Mouse (Mus musculus) lung, adult 2 months (tissue): ENCODE results near the gene Ipo4. TPM values are rescaled to one million over a fixed set of nuclear protein-coding genes. Genes with fewer than 3 reads are reported as not detected.
A peak's percentile ranks its signal among the peaks of the same experiment; 100 is the strongest.

Source experiments
- DNase-seq: peaks from one replicate; pipeline ENCODE4 v3.0.0; 2022
- H3K4me1 ChIP-seq: fragments of 200-500 bp; 2 replicates; pipeline ENCODE4 v1.6.1; 2011; ENCODE audit warnings: low read length; ENCODE audit not compliant: control insufficient read depth, insufficient read depth
- H3K4me3 ChIP-seq: fragments of 200-500 bp; replicated peaks from 2 replicates; pipeline ENCODE3; 2011; ENCODE audit warnings: low read depth, mild to moderate bottlenecking, control low read depth, low read length; ENCODE audit errors: extremely low read depth
- CTCF ChIP-seq: fragments of 200-500 bp; IDR thresholded peaks from 2 replicates; pipeline ENCODE4 v1.5.1; 2011; ENCODE audit warnings: mild to moderate bottlenecking, low read length, control low read depth; ENCODE audit not compliant: insufficient read depth
- POLR2A ChIP-seq: fragments of 200-500 bp; IDR thresholded peaks from 2 replicates; pipeline ENCODE4 v1.6.1; 2011; ENCODE audit warnings: low read depth, mild to moderate bottlenecking, control low read depth, low read length, borderline replicate concordance; ENCODE audit errors: extremely low read depth
- WGBS: fragments of 180-500 bp; shearing (Covaris S2); methylation state at CpG from one replicate; pipeline ENCODE4 v1.1.7; 2018; 5-methylcytosine and 5-hydroxymethylcytosine counted together
- polyA plus RNA-seq: library from polyadenylated mRNA; depleted of rRNA; stranded (reverse); fragments of >200 nt; gene quantifications from 2 replicates; pipeline ENCODE4 v1.2.3, GENCODE M21; 2012; rRNA removed

The Ipo4 gene
- polyA plus RNA-seq, 1 experiment = 83.9 TPM

DNA sequence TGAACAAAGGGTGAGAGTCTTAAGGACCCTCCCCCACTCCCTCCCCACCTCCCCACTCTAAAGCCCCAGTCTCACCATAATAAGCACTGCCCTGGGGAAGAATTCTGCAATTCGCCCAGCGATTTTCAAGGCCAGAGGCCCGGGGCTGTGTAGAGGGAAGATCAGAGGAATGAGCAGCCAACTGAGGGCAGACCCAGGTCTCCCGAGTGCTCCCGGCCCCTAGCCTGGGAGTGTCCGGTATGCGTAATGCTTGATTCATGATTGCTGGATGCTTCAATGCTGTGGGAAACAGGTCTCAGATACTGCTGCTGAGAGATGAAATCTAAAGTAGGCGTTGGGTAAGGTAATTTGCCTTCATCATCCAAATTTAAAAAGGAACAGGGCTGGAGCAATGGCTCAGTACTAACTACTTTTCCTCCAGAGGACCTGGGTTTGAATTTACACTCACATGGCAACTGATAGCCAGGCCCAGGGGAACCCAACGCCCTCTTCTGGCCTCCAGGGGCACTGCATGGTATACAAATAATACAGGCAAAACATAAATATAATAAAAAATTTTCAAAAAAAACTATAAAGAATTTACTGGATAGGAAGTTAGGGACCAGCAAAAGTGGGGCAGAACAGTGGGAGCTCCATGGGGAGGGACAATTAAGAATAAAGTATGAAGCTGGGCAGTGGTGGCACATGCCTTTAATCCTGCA is 53.6 kb downstream of the Ipo4 start:
- TF ChIP-seq CTCF = peak; percentile 52
- TF ChIP-seq POLR2A = no peak
- Histone ChIP-seq H3K4me1 (peaks cover 12% of the 10 kb centered on the region), H3K4me3 (no peak overlapping the region)
- 75% methylated on average over 9 of the region's 9 CpGs for WGBS
- no peak for DNase-seq

DNA sequence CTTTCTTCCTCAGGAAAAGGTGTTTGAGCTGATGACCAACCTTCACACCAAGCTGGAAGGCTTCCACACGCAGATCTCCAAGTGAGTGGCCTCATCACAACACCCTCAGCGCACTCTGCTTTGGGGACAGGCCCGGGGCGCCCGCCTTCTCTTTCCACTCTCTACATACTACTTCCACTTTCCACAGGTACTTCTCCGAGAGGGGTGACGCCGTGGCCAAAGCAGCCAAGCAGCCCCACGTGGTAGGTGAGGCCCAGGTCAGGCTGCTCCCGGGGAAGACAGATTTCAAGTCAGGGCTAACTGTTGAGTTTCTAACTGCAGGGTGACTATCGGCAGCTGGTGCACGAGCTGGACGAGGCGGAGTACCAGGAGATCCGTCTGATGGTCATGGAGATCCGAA is 55.0 kb downstream of the Ipo4 start:
- TF ChIP-seq CTCF (no peak), POLR2A (no peak)
- no peak overlapping the region for H3K4me3 ChIP-seq
- no peak for DNase-seq
- 87% methylated on average over 16 of the region's 16 CpGs for WGBS
- peaks cover 12% of the 10 kb centered on the region for H3K4me1 ChIP-seq

DNA sequence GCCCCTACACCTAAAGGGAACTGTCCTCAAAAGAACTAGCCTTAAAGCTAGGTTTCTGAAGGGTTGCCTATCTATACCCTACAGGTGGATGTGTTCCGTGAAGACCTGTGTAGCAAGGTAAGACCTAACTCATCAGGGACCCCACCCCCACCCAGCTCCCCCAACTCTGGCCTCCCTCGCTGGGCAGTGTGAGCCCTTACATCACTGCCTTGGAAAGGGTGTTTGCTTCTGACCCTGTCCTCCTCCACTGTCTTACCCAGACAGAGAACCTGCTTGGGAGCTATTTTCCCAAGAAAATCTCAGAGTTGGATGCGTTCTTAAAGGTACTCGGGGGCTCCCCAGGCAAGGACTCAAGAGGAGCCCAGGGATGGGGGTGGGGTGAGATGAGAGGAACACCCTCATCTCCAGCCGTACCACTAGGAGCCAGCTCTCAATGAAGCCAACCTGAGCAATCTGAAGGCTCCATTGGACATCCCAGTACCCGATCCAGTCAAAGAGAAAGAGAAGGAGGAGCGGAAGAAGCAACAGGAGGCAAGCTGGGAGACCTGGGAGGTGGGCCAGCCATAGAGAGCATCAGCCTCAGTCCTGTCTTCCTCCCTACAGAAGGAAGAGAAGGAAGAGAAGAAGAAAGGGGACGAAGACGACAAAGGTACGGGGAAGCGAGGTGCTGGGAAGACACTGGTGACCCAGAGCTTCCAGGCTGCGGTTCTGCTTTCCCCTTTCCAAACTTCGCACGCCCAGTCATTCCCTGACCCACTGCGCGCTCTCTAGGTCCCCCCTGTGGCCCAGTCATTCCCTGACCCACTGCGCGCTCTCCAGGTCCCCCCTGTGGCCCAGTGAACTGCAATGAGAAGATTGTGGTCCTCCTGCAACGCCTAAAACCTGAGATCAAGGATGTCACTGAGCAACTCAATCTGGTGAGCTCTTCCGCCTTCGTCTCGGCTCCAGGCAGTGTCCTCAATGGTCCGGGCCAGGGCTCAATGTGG is 56.0 kb downstream of the Ipo4 start:
- Histone ChIP-seq H3K4me3 (no peak overlapping the region), H3K4me1 (peaks cover 9% of the 10 kb centered on the region)
- DNase-seq = no peak
- TF ChIP-seq CTCF (no peak), POLR2A (no peak)
- 85% methylated on average over 23 of the region's 23 CpGs for WGBS

DNA sequence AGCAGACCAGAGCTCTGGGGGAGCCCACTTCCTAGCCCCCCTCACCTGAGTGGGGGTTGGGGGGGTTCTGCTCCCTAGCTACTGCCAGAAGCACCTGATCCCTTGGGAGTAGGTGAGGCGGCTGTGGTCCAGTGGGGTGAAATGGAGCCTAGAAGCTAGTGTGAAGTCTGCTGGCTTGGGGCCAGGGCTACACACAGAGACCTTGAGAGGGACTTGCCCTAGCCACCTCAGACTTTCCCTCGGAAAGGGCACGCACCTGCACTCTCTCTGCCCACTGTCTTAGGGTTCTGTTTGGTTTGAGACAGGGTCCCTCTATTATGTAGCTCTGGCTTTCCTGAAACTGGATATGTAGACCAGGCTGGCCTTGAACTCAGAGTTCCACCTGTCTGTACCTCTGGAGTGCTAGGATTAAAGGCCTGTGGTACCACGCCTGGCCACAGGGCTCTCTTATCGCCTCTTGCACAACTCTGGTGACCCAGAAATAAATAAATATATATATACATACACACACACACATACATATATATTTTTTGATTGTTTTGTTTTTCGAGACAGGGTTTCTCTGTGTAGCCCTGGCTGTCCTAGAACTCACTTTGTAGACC is 57.0 kb downstream of the Ipo4 start:
- WGBS = 19% methylated on average over 6 of the region's 6 CpGs
- TF ChIP-seq CTCF = no peak
- TF ChIP-seq POLR2A = no peak
- Histone ChIP-seq H3K4me1 (peaks cover 5% of the 10 kb centered on the region), H3K4me3 (peak overlapping the region; percentile 96)
- no peak for DNase-seq

DNA sequence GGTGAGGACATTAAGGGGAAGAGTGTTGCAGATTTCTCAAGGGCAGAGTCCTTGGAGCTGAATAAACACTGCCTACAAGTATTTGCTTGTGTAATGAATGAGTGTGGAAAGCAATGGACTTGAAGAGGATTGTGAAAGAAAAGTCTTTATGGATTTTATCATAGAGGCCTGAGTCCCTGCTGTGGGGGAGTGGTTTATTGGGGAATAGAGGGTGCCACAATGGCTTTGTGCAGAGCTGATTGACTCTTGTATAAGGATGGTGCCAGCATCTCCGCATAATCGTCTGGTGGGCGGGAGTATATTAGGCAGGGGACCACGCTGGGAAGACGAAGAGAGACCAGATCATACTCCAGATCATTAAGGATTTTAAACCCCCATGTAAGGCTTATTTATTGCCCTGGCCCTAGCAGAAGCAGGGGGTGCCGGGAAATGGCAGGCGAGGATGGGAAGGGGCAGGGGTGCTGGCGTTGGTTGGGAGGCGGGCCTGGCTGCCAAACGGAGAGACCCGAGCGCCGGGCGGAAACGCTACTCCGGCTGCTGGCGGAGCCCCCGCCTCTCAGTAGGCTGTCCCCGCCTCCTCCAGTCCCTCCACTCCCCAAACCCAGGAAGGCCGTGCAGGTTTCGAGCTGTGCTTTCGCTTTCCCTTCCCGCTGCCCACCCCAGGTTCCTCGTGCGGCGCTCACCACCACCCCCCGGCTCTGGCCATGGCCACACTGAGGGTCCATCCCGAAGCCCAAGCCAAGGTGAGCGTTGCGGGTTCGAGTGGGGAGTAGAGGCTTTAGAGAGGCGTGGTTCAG is 57.7 kb downstream of the Ipo4 start, which contains the start of gene Psme1:
Gene Psme1, plus strand, starts transcription at position 253 of the 797 bp plus-strand sequence.
- peak within 1 kb of the TSS; percentile 96 for H3K4me3 ChIP-seq
- TF ChIP-seq CTCF (no peak), POLR2A (peak; percentile 48; the same call in 1 of the 2 replicates)
- H3K4me1 ChIP-seq = peaks cover 5% of the 10 kb centered on the region
- DNase-seq = peak; percentile 79
- WGBS = under 1% methylated on average over 32 of the region's 32 CpGs

DNA sequence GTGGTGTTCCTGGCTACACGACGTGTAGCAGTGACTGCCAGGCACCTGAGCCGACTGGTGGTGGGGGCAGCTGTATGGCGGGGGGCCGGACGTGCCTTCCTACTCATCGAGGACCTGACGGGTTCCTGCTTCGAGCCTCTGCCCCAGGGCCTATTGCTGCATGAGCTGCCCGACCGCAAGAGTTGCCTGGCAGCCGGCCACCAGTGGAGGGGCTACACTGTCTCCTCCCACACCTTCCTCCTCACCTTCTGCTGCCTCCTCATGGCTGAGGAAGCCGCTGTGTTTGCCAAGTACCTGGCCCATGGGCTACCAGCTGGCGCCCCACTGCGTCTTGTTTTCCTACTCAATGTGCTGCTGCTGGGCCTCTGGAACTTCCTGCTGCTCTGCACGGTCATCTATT is 59.4 kb downstream of the Ipo4 start:
- DNase-seq = peak; percentile 56
- 59% methylated on average over 16 of the region's 16 CpGs for WGBS
- H3K4me3 ChIP-seq = no peak overlapping the region
- TF ChIP-seq CTCF (no peak), POLR2A (no peak)
- peaks cover 5% of the 10 kb centered on the region for H3K4me1 ChIP-seq

DNA sequence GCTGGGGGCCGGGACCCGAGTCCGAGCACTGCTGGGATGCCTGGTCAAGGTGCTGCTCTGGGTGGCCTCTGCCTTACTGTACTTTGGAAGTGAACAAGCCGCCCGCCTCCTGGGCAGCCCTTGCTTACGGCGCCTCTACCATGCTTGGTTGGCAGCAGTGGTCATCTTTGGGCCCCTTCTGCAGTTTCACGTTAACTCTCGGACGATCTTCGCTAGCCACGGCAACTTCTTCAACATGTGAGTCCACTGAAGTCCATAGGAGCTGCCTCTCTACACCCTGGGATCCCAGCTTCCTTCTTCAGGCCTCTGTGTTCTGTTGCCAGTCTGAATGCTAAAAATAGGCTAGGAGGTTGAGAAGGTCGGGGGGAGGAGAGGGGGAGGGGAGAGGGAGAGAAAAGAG is 60.0 kb downstream of the Ipo4 start:
- 59% methylated on average over 13 of the region's 13 CpGs for WGBS
- TF ChIP-seq CTCF (no peak), POLR2A (no peak)
- no peak for DNase-seq
- Histone ChIP-seq H3K4me3 (no peak overlapping the region), H3K4me1 (peaks cover 5% of the 10 kb centered on the region)

Other genes starting within 250 kb of the Ipo4 start
- 25.0 and 28.1 TPM in 2 replicates for gene Dhrs4, start 157.2 kb downstream of the Ipo4 start, polyA plus RNA-seq
- 1.8 and 3.0 TPM in 2 replicates for gene Carmil3, start 145.3 kb downstream of the Ipo4 start, polyA plus RNA-seq
- 0.05 and 0.07 TPM in 2 replicates for gene Cpne6, start 125.5 kb downstream of the Ipo4 start, polyA plus RNA-seq
- not detected in 2 replicates for gene Nrl, start 111.0 kb downstream of the Ipo4 start, polyA plus RNA-seq
- gene Pck2, start 95.7 kb downstream of the Ipo4 start, polyA plus RNA-seq = 31.6 and 34.1 TPM in 2 replicates
- gene Dcaf11, start 76.0 kb downstream of the Ipo4 start, polyA plus RNA-seq = 96.0 and 124 TPM in 2 replicates
- gene A730061H03Rik, start 75.6 kb downstream of the Ipo4 start, polyA plus RNA-seq = 0.60 and 1.8 TPM in 2 replicates
- 5.1 and 17.5 TPM in 2 replicates for gene Fitm1, start 60.3 kb downstream of the Ipo4 start, polyA plus RNA-seq
- 82.8 and 98.6 TPM in 2 replicates for gene Psme1, start 57.8 kb downstream of the Ipo4 start, polyA plus RNA-seq
- gene Emc9, start 50.7 kb downstream of the Ipo4 start, polyA plus RNA-seq = 20.7 and 20.8 TPM in 2 replicates
- 45.0 and 60.5 TPM in 2 replicates for gene Psme2, start 44.8 kb downstream of the Ipo4 start, polyA plus RNA-seq
- gene Rnf31, start 44.2 kb downstream of the Ipo4 start, polyA plus RNA-seq = 37.7 and 42.8 TPM in 2 replicates
- gene Irf9, start 32.4 kb downstream of the Ipo4 start, polyA plus RNA-seq = 77.3 and 82.6 TPM in 2 replicates
- 6.0 and 9.7 TPM in 2 replicates for gene Rec8, start 17.9 kb downstream of the Ipo4 start, polyA plus RNA-seq
- gene Gm49378, start 1.9 kb upstream of the Ipo4 start, polyA plus RNA-seq = 6.0 and 9.5 TPM in 2 replicates
- gene Tm9sf1, start 7.8 kb upstream of the Ipo4 start, polyA plus RNA-seq = 81.4 and 91.7 TPM in 2 replicates
- gene Tssk4, start 14.2 kb upstream of the Ipo4 start, polyA plus RNA-seq = 0.70 and 1.0 TPM in 2 replicates
- gene Mdp1, start 24.6 kb upstream of the Ipo4 start, polyA plus RNA-seq = 15.1 and 20.4 TPM in 2 replicates
- 11.8 and 18.7 TPM in 2 replicates for gene Gmpr2, start 36.0 kb upstream of the Ipo4 start, polyA plus RNA-seq
- 170 and 270 TPM in 2 replicates for gene Nedd8, start 36.2 kb upstream of the Ipo4 start, polyA plus RNA-seq
- gene Tinf2, start 45.9 kb upstream of the Ipo4 start, polyA plus RNA-seq = 11.9 and 14.8 TPM in 2 replicates
- gene Tgm1, start 78.0 kb upstream of the Ipo4 start, polyA plus RNA-seq = 3.4 and 30.7 TPM in 2 replicates
- 42.0 and 57.3 TPM in 2 replicates for gene Rabggta, start 86.3 kb upstream of the Ipo4 start, polyA plus RNA-seq
- 69.2 and 89.0 TPM in 2 replicates for gene Dhrs1, start 109.7 kb upstream of the Ipo4 start, polyA plus RNA-seq
- gene Nop9, start 109.7 kb upstream of the Ipo4 start, polyA plus RNA-seq = 12.7 and 16.8 TPM in 2 replicates
- gene Cideb, start 122.5 kb upstream of the Ipo4 start, polyA plus RNA-seq = 3.8 and 4.0 TPM in 2 replicates
- gene Ltb4r2, start 125.5 kb upstream of the Ipo4 start, polyA plus RNA-seq = 1.1 and 2.6 TPM in 2 replicates
- 6.5 and 7.1 TPM in 2 replicates for gene Ltb4r1, start 130.0 kb upstream of the Ipo4 start, polyA plus RNA-seq
- 157 and 169 TPM in 2 replicates for gene Adcy4, start 148.1 kb upstream of the Ipo4 start, polyA plus RNA-seq
- gene Ripk3, start 152.9 kb upstream of the Ipo4 start, polyA plus RNA-seq = 7.5 and 10.0 TPM in 2 replicates
- 26.4 and 27.3 TPM in 2 replicates for gene Nfatc4, start 187.2 kb upstream of the Ipo4 start, polyA plus RNA-seq
- gene Nynrin, start 218.1 kb upstream of the Ipo4 start, polyA plus RNA-seq = 9.4 and 12.4 TPM in 2 replicates
- 0.15 and 0.34 TPM in 2 replicates for gene Cbln3, start 248.4 kb upstream of the Ipo4 start, polyA plus RNA-seq
- 20.3 and 24.2 TPM in 2 replicates for gene Khnyn, start 249.0 kb upstream of the Ipo4 start, polyA plus RNA-seq